8 mouse cellular contexts compared by ENCODE assay signal in the genomic region with DNA sequence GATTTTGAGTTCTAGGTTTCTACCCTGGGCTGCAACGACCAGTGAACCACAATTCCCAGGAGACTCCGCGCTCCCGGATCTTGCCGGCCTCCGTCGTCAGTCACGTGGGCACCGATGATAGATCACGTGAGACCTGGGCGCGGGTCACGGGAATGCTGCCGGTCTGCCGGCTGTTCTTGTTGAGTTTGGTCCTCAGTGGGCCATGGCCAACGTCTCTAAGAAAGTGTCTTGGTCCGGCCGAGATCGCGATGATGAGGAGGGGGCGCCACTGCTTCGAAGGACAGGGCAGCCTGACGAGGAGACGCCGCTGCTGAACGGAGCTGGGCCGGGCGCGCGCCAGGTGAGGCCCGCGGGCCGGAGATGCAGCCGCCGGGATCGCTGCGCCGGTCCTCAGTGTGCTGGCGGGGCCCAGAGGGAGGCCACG. TPM values are rescaled to one million over a fixed set of nuclear protein-coding genes. Genes with fewer than 3 reads are reported as not detected.
A peak's percentile ranks its signal among the peaks of the same experiment; 100 is the strongest.
DNase-seq lines count a peak whose midpoint lies in the region; ATAC-seq and TF ChIP-seq lines count a peak whose summit lies in the region.

A gene (plus strand): TSS at position 117 of the 424 bp plus-strand sequence.

- peaks cover 45% of the 10 kb centered on the region for H3K79me2 ChIP-seq in C2C12 (ENCODE audit: control insufficient read depth, insufficient read depth)

- no peaks in the 10 kb centered on the region for H3K9me3 ChIP-seq in erythroblast, embryonic 14.5 days (ENCODE audit: control insufficient read depth, low read length)
- H3K9me3 ChIP-seq in heart, embryonic 12.5 days (replicated peaks): no peaks in the 10 kb centered on the region
- no peaks in the 10 kb centered on the region for H3K9me3 ChIP-seq in kidney, postnatal 0 days (replicated peaks; ENCODE audit: low read length)
- H3K9me3 ChIP-seq in liver, embryonic 11.5 days (ENCODE audit: control insufficient read depth, low read length): no peaks in the 10 kb centered on the region
- H3K9me3 ChIP-seq in stomach, embryonic 14.5 days (ENCODE audit: control insufficient read depth, low read depth, low read length): no peaks in the 10 kb centered on the region

- TF ChIP-seq CTCF in C2C12 (IDR thresholded peaks at IDR 0.05; ENCODE audit: control insufficient read depth, insufficient read depth, insufficient read length): no peak
- no peak for TF ChIP-seq CTCF in brain, embryonic 14.5 days (IDR thresholded peaks at IDR 0.05; ENCODE audit: borderline replicate concordance, extremely low read depth, insufficient read depth, insufficient read length)
- no peak for TF ChIP-seq CTCF in kidney, postnatal 0 days (IDR thresholded peaks at IDR 0.05; ENCODE audit: low read depth)

- H3K4me3 ChIP-seq in C2C12 (ENCODE audit: insufficient read depth, poor library complexity, severe bottlenecking): peak within 1 kb of the TSS; percentile 71
- H3K4me3 ChIP-seq in erythroblast, embryonic 14.5 days (replicated peaks): peak within 1 kb of the TSS; percentile 91
- peak within 1 kb of the TSS; percentile 89 for H3K4me3 ChIP-seq in heart, embryonic 12.5 days
- peak within 1 kb of the TSS; percentile 96 for H3K4me3 ChIP-seq in kidney, postnatal 0 days (replicated peaks; ENCODE audit: low read depth, low read length)
- peak within 1 kb of the TSS; percentile 83 for H3K4me3 ChIP-seq in liver, embryonic 11.5 days (ENCODE audit: low read depth, low read length)
- peak within 1 kb of the TSS; percentile 96 for H3K4me3 ChIP-seq in stomach, embryonic 14.5 days (ENCODE audit: low read depth, low read length)

- peak; percentile 58; the same call in 1 of the 2 replicates for TF ChIP-seq POLR2A in brain, embryonic 14.5 days (IDR thresholded peaks at IDR 0.05; ENCODE audit: borderline replicate concordance, extremely low read depth, insufficient read depth, insufficient read length, poor library complexity, severe bottlenecking)

- ATAC-seq in heart, embryonic 12.5 days (ENCODE audit: insufficient number of reproducible peaks, low FRiP score): peak; percentile 97
- peak; percentile 93 for ATAC-seq in kidney, postnatal 0 days (replicated peaks; ENCODE audit: low FRiP score, low read depth)
- peak; percentile 89 for ATAC-seq in liver, embryonic 11.5 days (replicated peaks; ENCODE audit: low FRiP score)
- ATAC-seq in stomach, embryonic 14.5 days (ENCODE audit: insufficient number of reproducible peaks, insufficient read depth, low FRiP score, low read depth): peak; percentile 95

- H3K27me3 ChIP-seq in C2C12 (ENCODE audit: control insufficient read depth, insufficient read depth, insufficient read length): no peaks in the 10 kb centered on the region
- H3K27me3 ChIP-seq in erythroblast, embryonic 14.5 days (ENCODE audit: control insufficient read depth): no peaks in the 10 kb centered on the region
- no peaks in the 10 kb centered on the region for H3K27me3 ChIP-seq in heart, embryonic 12.5 days (replicated peaks)
- H3K27me3 ChIP-seq in kidney, postnatal 0 days (ENCODE audit: insufficient read depth, low read length): no peaks in the 10 kb centered on the region
- H3K27me3 ChIP-seq in liver, embryonic 11.5 days (replicated peaks; ENCODE audit: control insufficient read depth, insufficient read depth, low read length): no peaks in the 10 kb centered on the region
- H3K27me3 ChIP-seq in stomach, embryonic 14.5 days (ENCODE audit: control insufficient read depth, insufficient read depth, low read length): no peaks in the 10 kb centered on the region

- no peaks in the 10 kb centered on the region for H3K36me3 ChIP-seq in C2C12 (ENCODE audit: control insufficient read depth, insufficient read depth)
- H3K36me3 ChIP-seq in erythroblast, embryonic 14.5 days (ENCODE audit: control insufficient read depth): peaks cover 23% of the 10 kb centered on the region
- H3K36me3 ChIP-seq in heart, embryonic 12.5 days: peaks cover 11% of the 10 kb centered on the region; the same call in 1 of the 2 replicates
- H3K36me3 ChIP-seq in kidney, postnatal 0 days (ENCODE audit: insufficient read depth, low read length): no peaks in the 10 kb centered on the region
- H3K36me3 ChIP-seq in liver, embryonic 11.5 days (ENCODE audit: control insufficient read depth, insufficient read depth, low read length): no peaks in the 10 kb centered on the region
- no peaks in the 10 kb centered on the region; the same call in 1 of the 2 replicates for H3K36me3 ChIP-seq in stomach, embryonic 14.5 days (ENCODE audit: control insufficient read depth, insufficient read depth, low read length)

- peak within 1 kb of the TSS; percentile 74 for H3K4me2 ChIP-seq in heart, embryonic 12.5 days
- H3K4me2 ChIP-seq in kidney, postnatal 0 days (ENCODE audit: low read length): peak within 1 kb of the TSS; percentile 56
- peak within 1 kb of the TSS; percentile 86 for H3K4me2 ChIP-seq in liver, embryonic 11.5 days
- peak within 1 kb of the TSS; percentile 70 for H3K4me2 ChIP-seq in stomach, embryonic 14.5 days (replicated peaks; ENCODE audit: low read depth, low read length)

- H3K79me3 ChIP-seq in C2C12 (ENCODE audit: low read depth): peaks cover 21% of the 10 kb centered on the region

- H3K4me1 ChIP-seq in erythroblast, embryonic 14.5 days (ENCODE audit: control insufficient read depth): peaks cover 35% of the 10 kb centered on the region
- H3K4me1 ChIP-seq in heart, embryonic 12.5 days (replicated peaks): peaks cover 11% of the 10 kb centered on the region
- peaks cover 2% of the 10 kb centered on the region; the same call in 1 of the 2 replicates for H3K4me1 ChIP-seq in kidney, postnatal 0 days (replicated peaks; ENCODE audit: insufficient read depth, low read length)
- H3K4me1 ChIP-seq in liver, embryonic 11.5 days (replicated peaks; ENCODE audit: control insufficient read depth, insufficient read depth, low read length): peaks cover 11% of the 10 kb centered on the region
- H3K4me1 ChIP-seq in stomach, embryonic 14.5 days (ENCODE audit: control insufficient read depth, insufficient read depth, low read length): peaks cover 9% of the 10 kb centered on the region

- DNase-seq in brain, embryonic 14.5 days (ENCODE audit: low read depth): peak; percentile 97
- DNase-seq in kidney, postnatal 0 days (ENCODE audit: low spot score): peak; percentile 97
- DNase-seq in liver, embryonic 11.5 days (ENCODE audit: low spot score): peak; percentile 87
- DNase-seq in naive thymus-derived CD4-positive, alpha-beta T cell, adult 2 months (ENCODE audit: low read depth): peak; percentile 79

- under 1% methylated on average over 40 of the region's 40 CpGs for WGBS in heart, embryonic 12.5 days
- 0% methylated on average over 40 of the region's 40 CpGs for WGBS in kidney, postnatal 0 days
- under 1% methylated on average over 40 of the region's 40 CpGs for WGBS in liver, embryonic 11.5 days
- under 1% methylated on average over 40 of the region's 40 CpGs for WGBS in stomach, embryonic 14.5 days

- peak within 1 kb of the TSS; percentile 82 for H3K9ac ChIP-seq in heart, embryonic 12.5 days
- peak within 1 kb of the TSS; percentile 88 for H3K9ac ChIP-seq in kidney, postnatal 0 days (ENCODE audit: low read depth, low read length)
- H3K9ac ChIP-seq in liver, embryonic 11.5 days (ENCODE audit: low read depth, low read length): peak within 1 kb of the TSS; percentile 72
- H3K9ac ChIP-seq in stomach, embryonic 14.5 days (replicated peaks; ENCODE audit: low read depth, low read length): peak within 1 kb of the TSS; percentile 59

- no peak within 1 kb of the TSS for H3K27ac ChIP-seq in heart, embryonic 12.5 days (ENCODE audit: poor library complexity, severe bottlenecking)
- peak within 1 kb of the TSS; percentile 31; the same call in 1 of the 2 replicates for H3K27ac ChIP-seq in kidney, postnatal 0 days
- no peak within 1 kb of the TSS for H3K27ac ChIP-seq in liver, embryonic 11.5 days (ENCODE audit: low read depth, low read length)
- H3K27ac ChIP-seq in stomach, embryonic 14.5 days (ENCODE audit: low read length): no peak within 1 kb of the TSS

- peak within 1 kb of the TSS; percentile 100 for H3ac ChIP-seq in C2C12 (ENCODE audit: control insufficient read depth, insufficient read length, low read depth)

TF ChIP-seq in C2C12, 6 proteins besides CTCF, POLR2A, EP300 and RAD21:
- no peak for TF ChIP-seq FOSL1 (IDR thresholded peaks at IDR 0.05; ENCODE audit: insufficient read depth, low read length, poor library complexity, severe bottlenecking)
- peak; percentile 56 for TF ChIP-seq MAX (IDR thresholded peaks at IDR 0.05)
- TF ChIP-seq MYOD1 (IDR thresholded peaks at IDR 0.05; ENCODE audit: control insufficient read depth, insufficient read length, low read depth): no peak
- TF ChIP-seq USF1 (IDR thresholded peaks at IDR 0.05; ENCODE audit: low read depth): peak; percentile 100
- TF ChIP-seq MYOG (IDR thresholded peaks at IDR 0.05; ENCODE audit: control insufficient read depth, extremely low read depth, insufficient read length): no peak

RNA-seq across cellular contexts. Expression of the gene that starts here (rescaled TPM):
- 19.9 TPM for polyA plus RNA-seq in C2C12 (2012; fragmentation: generic; extraction: Trizol)
- polyA plus RNA-seq in brain, embryonic 14.5 days (2012; rRNA removed): 41.4 and 45.7 TPM in 2 replicates
- polyA plus RNA-seq in erythroblast, embryonic 14.5 days (2012): 2.0 and 2.1 TPM in 2 replicates
- polyA plus RNA-seq in heart, embryonic 12.5 days (2016; fragmentation: Nextera tagmentation; extraction: Ambion mirVana): 19.5 and 21.1 TPM in 2 replicates
- polyA plus RNA-seq in kidney, postnatal 0 days (2015; fragmentation: Nextera tagmentation; extraction: Ambion mirVana): 14.7 and 17.2 TPM in 2 replicates
- 18.7 and 19.7 TPM in 2 replicates for polyA plus RNA-seq in liver, embryonic 11.5 days (2014; fragmentation: Nextera tagmentation; extraction: Ambion mirVana)
- 19.7 and 20.4 TPM in 2 replicates for polyA plus RNA-seq in stomach, embryonic 14.5 days (2014; fragmentation: Nextera tagmentation; extraction: Ambion mirVana)
